Mouse (Mus musculus): ENCODE measurements around the gene C1qtnf2. TPM values are rescaled to one million over a fixed set of nuclear protein-coding genes. Genes with fewer than 3 reads are reported as not detected.

C1qtnf2 gene
- polyA plus RNA-seq, 1 experiment from 2014 or later = 6.4 TPM

Other genes with a start within 250 kb of the C1qtnf2 start
- gene Pttg1, start 48.0 kb upstream of the C1qtnf2 start, polyA plus RNA-seq (2015; fragmentation: Nextera tagmentation; extraction: Ambion mirVana) = 102 and 121 TPM in 2 replicates
- 35.8 and 42.3 TPM in 2 replicates for gene Slu7, start 40.5 kb upstream of the C1qtnf2 start, polyA plus RNA-seq (2015; fragmentation: Nextera tagmentation; extraction: Ambion mirVana)
- gene Ccnjl, start 54.5 kb downstream of the C1qtnf2 start, polyA plus RNA-seq (2015; fragmentation: Nextera tagmentation; extraction: Ambion mirVana) = 20.2 and 21.0 TPM in 2 replicates
- 4.6 and 5.4 TPM in 2 replicates for gene 4933415A04Rik, start 112.8 kb downstream of the C1qtnf2 start, polyA plus RNA-seq (2015; fragmentation: Nextera tagmentation; extraction: Ambion mirVana)
- not detected in 2 replicates for gene Fabp6, start 127.3 kb downstream of the C1qtnf2 start, polyA plus RNA-seq (2015; fragmentation: Nextera tagmentation; extraction: Ambion mirVana)
- gene Pwwp2a, start 207.7 kb downstream of the C1qtnf2 start, polyA plus RNA-seq (2015; fragmentation: Nextera tagmentation; extraction: Ambion mirVana) = 17.3 and 20.1 TPM in 2 replicates